Mouse (Mus musculus): ENCODE data around the gene Pip5kl1. TPM values are rescaled to one million over a fixed set of nuclear protein-coding genes. Genes with fewer than 3 reads are reported as not detected.

The Pip5kl1 gene
- polyA plus RNA-seq, 1 experiment from 2014 or later: not detected

- no peak for ATAC-seq (ENCODE audit: insufficient number of reproducible peaks, insufficient read depth, low FRiP score, low read depth)
- Histone ChIP-seq H3K9ac (ENCODE audit: low read length) (no peak overlapping the region), H3K4me3 (ENCODE audit: control insufficient read depth in 1 of 2, insufficient read depth in 1 of 2, low read depth in 1 of 2, low read length in 2 of 2) (no peak overlapping the region), H3K9me3 (ENCODE audit: control insufficient read depth, low read length) (no peaks in the 10 kb centered on the region), H3K4me1 (ENCODE audit: control insufficient read depth in 2 of 2, insufficient read depth in 2 of 2, low read length in 2 of 2) (peaks cover 0 to 14% of the 10 kb centered on the region in 2 experiments; a peak in 2 of 4 replicates), H3K27me3 (ENCODE audit: control insufficient read depth, insufficient read depth, low read length) (no peaks in the 10 kb centered on the region), H3K36me3 (ENCODE audit: control insufficient read depth, insufficient read depth, low read length) (peaks cover 57% of the 10 kb centered on the region), H3K27ac (replicated peaks in 1 of 2; ENCODE audit: control insufficient read depth in 1 of 2, insufficient read depth in 1 of 2, low read depth in 2 of 2, low read length in 2 of 2) (no peak overlapping the region), H3K4me2 (ENCODE audit: low read length) (no peak overlapping the region)
- WGBS: 77% methylated on average over 8 of the region's 8 CpGs
Observed at GRCm38 (mm10) chr2:32598506-32598905, 23.9 kb downstream of the Pip5kl1 start.

DNA sequence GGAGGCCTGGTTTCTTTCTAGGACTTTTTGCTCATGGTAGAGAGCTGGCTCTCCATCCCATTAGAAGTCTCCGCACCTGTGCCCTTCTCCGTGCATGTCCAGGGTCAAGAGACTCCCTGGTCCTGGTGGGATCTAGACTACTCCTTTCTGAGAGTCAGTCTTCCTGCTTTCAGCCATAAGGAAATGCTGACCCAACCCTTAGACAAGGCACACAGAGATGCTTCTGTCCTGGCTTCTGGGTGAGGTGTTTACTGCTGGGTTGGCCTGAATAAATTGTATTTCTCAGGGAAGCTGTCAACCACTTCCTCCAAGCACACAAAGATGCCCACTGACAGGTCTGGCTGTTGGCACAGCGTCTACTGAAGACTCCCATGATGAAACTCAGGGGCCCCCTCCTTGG lies 24.8 kb downstream of the Pip5kl1 start, which contains the start of gene St6galnac6:
Gene St6galnac6 (plus strand): TSS at position 301 of the 400 bp plus-strand sequence.
- WGBS: 90% methylated on average over 3 of the region's 3 CpGs
- H3K4me3 ChIP-seq (ENCODE audit: control insufficient read depth in 1 of 2, insufficient read depth in 1 of 2, low read depth in 1 of 2, low read length in 2 of 2): no peak within 1 kb of the TSS
- H3K27ac ChIP-seq (replicated peaks in 1 of 2; ENCODE audit: control insufficient read depth in 1 of 2, insufficient read depth in 1 of 2, low read depth in 2 of 2, low read length in 2 of 2): no peak within 1 kb of the TSS
- H3K27me3 ChIP-seq (ENCODE audit: control insufficient read depth, insufficient read depth, low read length): no peaks in the 10 kb centered on the region
- peaks cover 0 to 14% of the 10 kb centered on the region in 2 experiments; a peak in 2 of 4 replicates for H3K4me1 ChIP-seq (ENCODE audit: control insufficient read depth in 2 of 2, insufficient read depth in 2 of 2, low read length in 2 of 2)
- no peaks in the 10 kb centered on the region for H3K9me3 ChIP-seq (ENCODE audit: control insufficient read depth, low read length)
- no peak within 1 kb of the TSS for H3K4me2 ChIP-seq (ENCODE audit: low read length)
- H3K9ac ChIP-seq (ENCODE audit: low read length): no peak within 1 kb of the TSS
- no peak for ATAC-seq (ENCODE audit: insufficient number of reproducible peaks, insufficient read depth, low FRiP score, low read depth)
- H3K36me3 ChIP-seq (ENCODE audit: control insufficient read depth, insufficient read depth, low read length): peaks cover 48% of the 10 kb centered on the region

GRCm38 (mm10) chr2:32601417-32602065 lies 26.9 kb downstream of the Pip5kl1 start:
- no peak for ATAC-seq (ENCODE audit: insufficient number of reproducible peaks, insufficient read depth, low FRiP score, low read depth)
- Histone ChIP-seq H3K9ac (ENCODE audit: low read length) (no peak overlapping the region), H3K4me1 (ENCODE audit: control insufficient read depth in 2 of 2, insufficient read depth in 2 of 2, low read length in 2 of 2) (peaks cover 0 to 14% of the 10 kb centered on the region in 2 experiments; a peak in 2 of 4 replicates)

GRCm38 (mm10) chr2:32602600-32603054 lies 28.0 kb downstream of the Pip5kl1 start:
- H3K27me3 ChIP-seq (ENCODE audit: control insufficient read depth, insufficient read depth, low read length): no peaks in the 10 kb centered on the region
- peak overlapping the region; percentile 16 for H3K9ac ChIP-seq (ENCODE audit: low read length)
- H3K36me3 ChIP-seq (ENCODE audit: control insufficient read depth, insufficient read depth, low read length): peaks cover 16% of the 10 kb centered on the region
- peaks cover 2 to 18% of the 10 kb centered on the region in 2 experiments; a peak in 2 of 4 replicates for H3K4me1 ChIP-seq (ENCODE audit: control insufficient read depth in 2 of 2, insufficient read depth in 2 of 2, low read length in 2 of 2)
- H3K4me2 ChIP-seq (ENCODE audit: low read length): peak overlapping the region; percentile 56
- 1% methylated on average over 11 of the region's 11 CpGs for WGBS
- ATAC-seq (ENCODE audit: insufficient number of reproducible peaks, insufficient read depth, low FRiP score, low read depth): no peak
- peak overlapping the region; percentile 46 to 61 for H3K27ac ChIP-seq (replicated peaks in 1 of 2; ENCODE audit: control insufficient read depth in 1 of 2, insufficient read depth in 1 of 2, low read depth in 2 of 2, low read length in 2 of 2)
- peak overlapping the region; percentile 15 to 44 for H3K4me3 ChIP-seq (ENCODE audit: control insufficient read depth in 1 of 2, insufficient read depth in 1 of 2, low read depth in 1 of 2, low read length in 2 of 2)
- H3K9me3 ChIP-seq (ENCODE audit: control insufficient read depth, low read length): no peaks in the 10 kb centered on the region

More at GRCm38 (mm10) chr2:32601417-32602065, 26.9 kb downstream of the Pip5kl1 start:
- H3K4me3 ChIP-seq (ENCODE audit: control insufficient read depth in 1 of 2, insufficient read depth in 1 of 2, low read depth in 1 of 2, low read length in 2 of 2): no peak overlapping the region
- H3K9me3 ChIP-seq (ENCODE audit: control insufficient read depth, low read length): no peaks in the 10 kb centered on the region
- no peak overlapping the region for H3K27ac ChIP-seq (replicated peaks in 1 of 2; ENCODE audit: control insufficient read depth in 1 of 2, insufficient read depth in 1 of 2, low read depth in 2 of 2, low read length in 2 of 2)
- peaks cover 26% of the 10 kb centered on the region for H3K36me3 ChIP-seq (ENCODE audit: control insufficient read depth, insufficient read depth, low read length)
- H3K27me3 ChIP-seq (ENCODE audit: control insufficient read depth, insufficient read depth, low read length): no peaks in the 10 kb centered on the region
- 36% methylated on average over 8 of the region's 8 CpGs for WGBS
- H3K4me2 ChIP-seq (ENCODE audit: low read length): no peak overlapping the region

GRCm38 (mm10) chr2:32604631-32605030 lies 30.0 kb downstream of the Pip5kl1 start:
- no peak overlapping the region for H3K4me2 ChIP-seq (ENCODE audit: low read length)
- ATAC-seq (ENCODE audit: insufficient number of reproducible peaks, insufficient read depth, low FRiP score, low read depth): no peak
- 28% methylated on average over 10 of the region's 10 CpGs for WGBS
- H3K9me3 ChIP-seq (ENCODE audit: control insufficient read depth, low read length): no peaks in the 10 kb centered on the region
- H3K4me1 ChIP-seq (ENCODE audit: control insufficient read depth in 2 of 2, insufficient read depth in 2 of 2, low read length in 2 of 2): peaks cover 17 to 37% of the 10 kb centered on the region in 2 experiments
- no peak overlapping the region for H3K4me3 ChIP-seq (ENCODE audit: control insufficient read depth in 1 of 2, insufficient read depth in 1 of 2, low read depth in 1 of 2, low read length in 2 of 2)
- H3K9ac ChIP-seq (ENCODE audit: low read length): no peak overlapping the region
- H3K36me3 ChIP-seq (ENCODE audit: control insufficient read depth, insufficient read depth, low read length): 0 out of 2 replicates have a peak, but pooled peaks cover 2% of the 10 kb centered on the region
- no peaks in the 10 kb centered on the region for H3K27me3 ChIP-seq (ENCODE audit: control insufficient read depth, insufficient read depth, low read length)
- no peak overlapping the region for H3K27ac ChIP-seq (replicated peaks in 1 of 2; ENCODE audit: control insufficient read depth in 1 of 2, insufficient read depth in 1 of 2, low read depth in 2 of 2, low read length in 2 of 2)

DNA sequence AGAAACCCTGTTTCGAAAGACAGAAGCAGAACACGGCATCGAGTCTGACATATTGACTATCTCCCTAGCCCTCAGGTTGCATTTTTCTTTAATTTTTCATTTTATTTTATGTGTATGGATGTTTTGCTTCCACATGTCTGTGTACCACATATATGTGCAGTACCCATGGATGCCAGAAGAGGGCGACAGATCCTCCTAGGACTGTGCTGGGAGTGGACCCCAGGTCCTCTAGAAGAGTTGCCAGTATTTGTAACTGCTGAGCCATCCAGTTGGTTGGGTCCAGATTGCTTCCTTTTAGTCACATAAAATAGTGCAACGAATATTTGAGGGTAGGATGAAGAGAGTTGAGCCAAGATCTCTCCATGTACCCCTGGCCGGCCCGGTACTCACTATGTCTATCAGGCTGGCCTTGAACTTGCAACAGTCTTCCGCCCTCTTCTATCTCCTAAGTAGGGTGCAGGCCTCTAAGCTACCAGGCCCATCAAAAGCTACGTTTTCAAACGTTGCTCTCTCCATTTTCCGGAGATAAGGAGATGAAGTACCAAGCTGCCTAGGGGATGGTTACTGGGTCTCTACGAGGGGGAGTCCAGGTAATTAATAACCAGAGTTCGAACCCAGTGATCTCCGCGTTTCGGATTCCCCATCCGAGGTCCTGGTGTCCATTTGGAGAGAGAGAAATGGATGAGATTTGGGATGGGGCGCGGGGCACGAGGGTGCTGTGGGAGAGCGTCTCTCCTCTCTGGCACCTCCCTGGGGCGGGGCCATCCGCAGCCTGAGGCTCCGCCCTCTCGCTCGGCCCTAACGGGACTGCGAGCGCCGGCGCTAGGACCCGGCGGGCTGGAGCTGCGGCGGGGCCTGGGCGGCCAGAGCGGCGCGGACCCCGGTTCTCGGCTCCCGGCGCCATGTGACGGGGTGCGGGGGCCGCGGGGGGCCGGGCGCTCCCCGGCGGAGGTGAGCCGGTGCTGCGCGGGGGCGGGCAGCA lies 31.9 kb downstream of the Pip5kl1 start:
- Histone ChIP-seq H3K4me3 (ENCODE audit: control insufficient read depth in 1 of 2, insufficient read depth in 1 of 2, low read depth in 1 of 2, low read length in 2 of 2) (peak overlapping the region; percentile 74 to 80), H3K4me1 (ENCODE audit: control insufficient read depth in 2 of 2, insufficient read depth in 2 of 2, low read length in 2 of 2) (peaks cover 25 to 49% of the 10 kb centered on the region in 2 experiments), H3K27ac (replicated peaks in 1 of 2; ENCODE audit: control insufficient read depth in 1 of 2, insufficient read depth in 1 of 2, low read depth in 2 of 2, low read length in 2 of 2) (peak overlapping the region in 1 of 2 experiments; percentile 91; a peak in 2 of 4 replicates), H3K9ac (ENCODE audit: low read length) (peak overlapping the region; percentile 86), H3K9me3 (ENCODE audit: control insufficient read depth, low read length) (no peaks in the 10 kb centered on the region), H3K36me3 (ENCODE audit: control insufficient read depth, insufficient read depth, low read length) (no peaks in the 10 kb centered on the region), H3K4me2 (ENCODE audit: low read length) (peak overlapping the region; percentile 80), H3K27me3 (ENCODE audit: control insufficient read depth, insufficient read depth, low read length) (no peaks in the 10 kb centered on the region)
- WGBS: 11% methylated on average over 48 of the region's 55 CpGs
- peak; percentile 44 for ATAC-seq (ENCODE audit: insufficient number of reproducible peaks, insufficient read depth, low FRiP score, low read depth)

GRCm38 (mm10) chr2:32607262-32607947 lies 32.8 kb downstream of the Pip5kl1 start:
- Histone ChIP-seq H3K27ac (replicated peaks in 1 of 2; ENCODE audit: control insufficient read depth in 1 of 2, insufficient read depth in 1 of 2, low read depth in 2 of 2, low read length in 2 of 2) (peak overlapping the region; percentile 25 to 91; a peak in 3 of 4 replicates), H3K4me3 (ENCODE audit: control insufficient read depth in 1 of 2, insufficient read depth in 1 of 2, low read depth in 1 of 2, low read length in 2 of 2) (peak overlapping the region; percentile 74 to 80), H3K36me3 (ENCODE audit: control insufficient read depth, insufficient read depth, low read length) (peaks cover 4% of the 10 kb centered on the region), H3K9ac (ENCODE audit: low read length) (peak overlapping the region; percentile 86), H3K27me3 (ENCODE audit: control insufficient read depth, insufficient read depth, low read length) (no peaks in the 10 kb centered on the region), H3K4me1 (ENCODE audit: control insufficient read depth in 2 of 2, insufficient read depth in 2 of 2, low read length in 2 of 2) (peaks cover 25 to 41% of the 10 kb centered on the region in 2 experiments), H3K4me2 (ENCODE audit: low read length) (peak overlapping the region; percentile 80), H3K9me3 (ENCODE audit: control insufficient read depth, low read length) (no peaks in the 10 kb centered on the region)
- ATAC-seq (ENCODE audit: insufficient number of reproducible peaks, insufficient read depth, low FRiP score, low read depth): no peak
- WGBS: 3% methylated on average over 34 of the region's 34 CpGs

Data from heart, embryonic 14.5 days (tissue).